Mouse (Mus musculus) heart, postnatal 4 days (tissue): Measurements from ENCODE around the gene Cyp2e1. TPM values are rescaled to one million over a fixed set of nuclear protein-coding genes. Genes with fewer than 3 reads are reported as not detected.

ENCODE experiments used
- DNase-seq: peaks from one replicate; pipeline ENCODE4 v3.0.0; 2021
- total RNA-seq, 2 experiments: library from RNA; stranded (reverse); gene quantifications; 2 replicates each; pipeline ENCODE4 v1.2.3; 2021

Cyp2e1 gene
- total RNA-seq, 2 experiments from 2014 or later: 0.24 TPM; not detected in 1

GRCm38 (mm10) chr7:140810496-140810895, 47.0 kb downstream of the Cyp2e1 start:
- DNase-seq: no peak

GRCm38 (mm10) chr7:140811714-140812113, 48.2 kb downstream of the Cyp2e1 start:
- DNase-seq: no peak

GRCm38 (mm10) chr7:140812850-140813249, 49.3 kb downstream of the Cyp2e1 start:
- DNase-seq: no peak

GRCm38 (mm10) chr7:140820173-140820572, 56.6 kb downstream of the Cyp2e1 start:
- no peak for DNase-seq

DNA sequence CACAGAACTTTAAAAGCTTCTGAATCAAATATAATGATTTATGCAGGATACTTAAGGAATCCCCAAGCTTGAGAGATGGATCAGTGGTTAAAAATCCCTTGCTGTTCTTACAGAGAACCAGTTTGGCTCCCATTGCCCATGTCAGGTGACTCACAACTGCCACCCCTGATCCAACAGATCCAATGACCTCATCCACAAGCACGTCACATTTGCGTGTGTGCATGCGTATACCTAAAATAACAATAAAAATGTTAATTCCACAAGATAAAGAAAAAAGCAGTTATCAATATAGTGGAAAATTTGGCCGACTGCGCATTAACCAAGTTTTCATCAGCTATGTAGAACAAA, 57.7 kb downstream of the Cyp2e1 start:
- no peak for DNase-seq

DNA sequence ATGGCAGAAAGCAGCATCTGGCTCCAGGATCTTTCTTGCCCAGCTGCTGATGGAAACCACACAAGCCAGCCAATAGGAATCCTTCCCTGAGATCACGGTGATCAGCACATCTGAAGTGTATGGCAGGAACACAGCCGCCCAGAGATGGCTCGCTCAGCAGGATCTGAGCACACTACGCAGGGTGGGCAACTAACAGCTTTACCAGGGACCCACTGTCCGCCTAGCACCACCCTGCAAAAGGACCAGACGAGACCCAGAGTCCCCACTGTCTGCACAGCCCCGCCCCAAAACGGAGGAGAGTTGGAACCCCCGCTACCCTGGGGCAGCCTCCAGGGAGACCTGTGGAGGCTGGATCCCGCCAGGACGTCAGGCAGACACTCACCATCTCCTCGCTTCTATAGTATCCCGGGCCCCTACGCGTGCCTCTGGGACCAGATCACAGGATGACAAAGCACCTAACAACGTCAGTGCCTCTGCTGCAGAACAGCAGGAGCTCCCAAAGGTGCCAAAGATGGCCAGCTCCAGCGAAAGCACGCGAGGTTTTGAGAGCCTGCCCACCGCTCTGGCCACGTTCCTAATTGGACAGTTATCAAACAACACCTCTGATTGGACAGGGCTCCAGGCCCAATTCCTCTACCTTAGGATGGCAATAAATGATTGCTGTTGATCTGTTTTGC, 58.3 kb downstream of the Cyp2e1 start, which contains the start of gene Zfp941:
TSS of gene Zfp941 (minus strand) at position 526 of the 677 bp plus-strand sequence.
- DNase-seq: peak; percentile 63

- no peak for DNase-seq
Observed at GRCm38 (mm10) chr7:140822731-140823130, 59.2 kb downstream of the Cyp2e1 start.

Other genes starting within 250 kb of the Cyp2e1 start
- not detected for gene Olfr538, start 195.9 kb upstream of the Cyp2e1 start, total RNA-seq
- not detected for gene Olfr46, start 162.5 kb upstream of the Cyp2e1 start, total RNA-seq
- not detected for gene Olfr61, start 134.8 kb upstream of the Cyp2e1 start, total RNA-seq
- not detected for gene Olfr53, start 117.3 kb upstream of the Cyp2e1 start, total RNA-seq
- gene Olfr539, start 103.8 kb upstream of the Cyp2e1 start, total RNA-seq: not detected
- gene Olfr45, start 81.8 kb upstream of the Cyp2e1 start, total RNA-seq: not detected
- not detected for gene Olfr541, start 66.5 kb upstream of the Cyp2e1 start, total RNA-seq
- gene Syce1, start 24.1 kb downstream of the Cyp2e1 start, total RNA-seq: under 1 TPM; 0.18 to 0.24 TPM
- under 1 TPM; 0.76 to 0.97 TPM for gene Zfp941, start 58.4 kb downstream of the Cyp2e1 start, total RNA-seq
- gene Urah, start 71.3 kb downstream of the Cyp2e1 start, total RNA-seq: not detected
- gene Scgb1c1, start 81.8 kb downstream of the Cyp2e1 start, total RNA-seq: 10 to 100 TPM in 1 of 2 experiments, 1 to 10 TPM in 1; 9.7 to 10.6 TPM
- not detected for gene Odf3, start 84.1 kb downstream of the Cyp2e1 start, total RNA-seq
- under 1 TPM in 1 of 2 experiments, not detected in 1; 0.29 TPM for gene Gm45785, start 92.6 kb downstream of the Cyp2e1 start, total RNA-seq
- 10 to 100 TPM; 25.2 to 32.3 TPM for gene Ric8a, start 93.2 kb downstream of the Cyp2e1 start, total RNA-seq
- gene Bet1l, start 93.8 kb downstream of the Cyp2e1 start, total RNA-seq: 10 to 100 TPM; 13.5 to 15.9 TPM
- gene Psmd13, start 118.2 kb downstream of the Cyp2e1 start, total RNA-seq: 100 to 1,000 TPM; 119 to 120 TPM
- 10 to 100 TPM; 45.1 to 49.1 TPM for gene Sirt3, start 118.6 kb downstream of the Cyp2e1 start, total RNA-seq
- 1,000 to 10,000 TPM; 1,034 to 1,156 TPM for gene Cox8b, start 136.7 kb downstream of the Cyp2e1 start, total RNA-seq
- gene Nlrp6, start 157.2 kb downstream of the Cyp2e1 start, total RNA-seq: not detected
- gene Pgghg, start 177.7 kb downstream of the Cyp2e1 start, total RNA-seq: 1 to 10 TPM; 8.4 to 8.7 TPM
- 1 to 10 TPM in 1 of 2 experiments, under 1 TPM in 1; 0.72 to 1.4 TPM for gene Ifitm5, start 186.6 kb downstream of the Cyp2e1 start, total RNA-seq
- not detected for gene Gm45717, start 192.2 kb downstream of the Cyp2e1 start, total RNA-seq
- 100 to 1,000 TPM; 178 to 182 TPM for gene Ifitm2, start 192.2 kb downstream of the Cyp2e1 start, total RNA-seq
- 1 to 10 TPM; 2.6 to 3.0 TPM for gene Ifitm1, start 203.5 kb downstream of the Cyp2e1 start, total RNA-seq
- gene Ifitm3, start 247.0 kb downstream of the Cyp2e1 start, total RNA-seq: 10 to 100 TPM; 79.3 to 83.8 TPM